Mouse (Mus musculus) liver, postnatal 0 days (tissue): ENCODE data around the gene Sys1.

ENCODE experiments used
- CTCF ChIP-seq: sonication (generic); IDR thresholded peaks from 2 replicates; pipeline ENCODE4 v1.5.1; 2016; ENCODE audit warnings: antibody characterized with exemption, low read depth
- EP300 ChIP-seq: IDR thresholded peaks from 2 replicates; pipeline ENCODE4 v1.6.1; 2016; ENCODE audit warnings: antibody characterized with exemption, low read depth, mild to moderate bottlenecking

DNA sequence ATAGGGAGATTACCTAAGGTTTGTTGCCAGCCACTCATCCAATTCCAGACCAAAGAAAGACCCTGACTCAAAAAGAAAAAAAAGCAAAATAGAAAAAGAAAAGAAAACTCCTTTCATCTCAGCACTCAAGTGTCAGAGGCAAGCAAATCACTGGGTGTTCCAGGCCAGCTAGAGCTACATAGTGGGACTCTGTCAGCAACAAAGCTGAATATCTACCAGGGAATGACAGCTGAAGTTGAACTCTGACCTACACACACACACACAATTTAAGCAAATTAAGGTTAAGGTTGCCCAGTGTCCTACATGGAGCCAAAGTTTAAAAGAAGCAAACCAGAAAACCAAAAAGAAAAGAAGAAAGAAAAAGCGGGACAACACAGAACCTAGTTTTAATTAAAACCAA, 8.6 kb upstream of the Sys1 start:
- TF ChIP-seq CTCF: no peak
- no peak for TF ChIP-seq EP300
